Mouse (Mus musculus) lung, adult 2 months (tissue): Measurements from ENCODE around the gene Hcn2. TPM values are rescaled to one million over a fixed set of nuclear protein-coding genes. Genes with fewer than 3 reads are reported as not detected.

ENCODE experiments used
- DNase-seq: peaks from one replicate; pipeline ENCODE4 v3.0.0; 2022
- H3K4me1 ChIP-seq: fragments of 200-500 bp; 2 replicates; pipeline ENCODE4 v1.6.1; 2011; ENCODE audit warnings: low read length; ENCODE audit not compliant: control insufficient read depth, insufficient read depth
- H3K4me3 ChIP-seq: fragments of 200-500 bp; replicated peaks from 2 replicates; pipeline ENCODE3; 2011; ENCODE audit warnings: low read depth, mild to moderate bottlenecking, control low read depth, low read length; ENCODE audit errors: extremely low read depth
- CTCF ChIP-seq: fragments of 200-500 bp; IDR thresholded peaks from 2 replicates; pipeline ENCODE4 v1.5.1; 2011; ENCODE audit warnings: mild to moderate bottlenecking, low read length, control low read depth; ENCODE audit not compliant: insufficient read depth
- POLR2A ChIP-seq: fragments of 200-500 bp; IDR thresholded peaks from 2 replicates; pipeline ENCODE4 v1.6.1; 2011; ENCODE audit warnings: low read depth, mild to moderate bottlenecking, control low read depth, low read length, borderline replicate concordance; ENCODE audit errors: extremely low read depth
- WGBS: fragments of 180-500 bp; shearing (Covaris S2); methylation state at CpG from one replicate; pipeline ENCODE4 v1.1.7; 2018; 5-methylcytosine and 5-hydroxymethylcytosine counted together
- polyA plus RNA-seq: library from polyadenylated mRNA; depleted of rRNA; stranded (reverse); fragments of >200 nt; gene quantifications from 2 replicates; pipeline ENCODE4 v1.2.3, GENCODE M21; 2012

The Hcn2 gene
- polyA plus RNA-seq, 1 experiment, result 3.0 TPM

DNA sequence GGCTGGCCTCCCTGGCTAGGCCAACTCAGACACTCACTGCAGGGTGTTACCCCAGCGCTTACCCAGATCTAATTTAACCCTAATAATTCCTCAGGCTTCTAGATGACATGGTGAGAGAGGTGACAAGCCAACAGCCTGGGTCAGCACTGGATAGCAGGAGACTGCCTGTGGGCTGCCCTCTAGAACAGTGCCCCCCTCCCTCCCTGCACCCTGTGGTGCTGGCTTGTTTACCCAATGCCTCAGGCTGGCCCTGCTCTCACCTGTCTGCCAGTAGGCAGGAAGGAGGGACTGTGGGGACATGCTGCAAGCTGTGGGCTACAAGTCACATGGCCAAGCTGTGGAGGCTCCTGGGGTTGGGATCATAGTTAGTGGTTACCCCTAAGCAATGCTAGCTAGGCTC is 9.3 kb upstream of the Hcn2 start:
- H3K4me1 ChIP-seq, result peaks cover 28% of the 10 kb centered on the region
- TF ChIP-seq POLR2A (no peak), CTCF (no peak)
- DNase-seq, result no peak
- no peak overlapping the region for H3K4me3 ChIP-seq
- WGBS, result 48% methylated on average over 1 of the region's 1 CpGs

DNA sequence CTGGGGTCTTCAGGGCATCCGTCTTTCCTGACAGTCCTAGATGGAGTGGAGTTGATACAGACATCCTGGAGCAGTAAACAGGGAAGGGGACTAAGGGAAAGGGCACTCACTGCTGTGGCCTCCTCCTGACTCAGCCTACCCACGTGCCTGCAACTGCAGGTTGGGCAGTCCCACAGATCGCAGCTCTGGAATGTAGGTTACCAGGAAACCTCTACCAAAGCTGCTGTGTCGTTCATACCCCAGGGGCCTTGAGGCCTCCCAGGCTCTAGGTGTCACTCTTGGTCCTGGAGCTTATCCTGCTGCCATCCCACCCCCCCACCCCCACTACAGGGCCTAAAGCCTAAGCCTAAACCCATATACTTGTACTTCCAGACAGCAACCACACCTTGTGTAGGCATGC is 8.7 kb upstream of the Hcn2 start:
- peaks cover 28% of the 10 kb centered on the region for H3K4me1 ChIP-seq
- no peak overlapping the region for H3K4me3 ChIP-seq
- 55% methylated on average over 4 of the region's 4 CpGs for WGBS
- TF ChIP-seq POLR2A (no peak), CTCF (no peak)
- DNase-seq, result no peak

DNA sequence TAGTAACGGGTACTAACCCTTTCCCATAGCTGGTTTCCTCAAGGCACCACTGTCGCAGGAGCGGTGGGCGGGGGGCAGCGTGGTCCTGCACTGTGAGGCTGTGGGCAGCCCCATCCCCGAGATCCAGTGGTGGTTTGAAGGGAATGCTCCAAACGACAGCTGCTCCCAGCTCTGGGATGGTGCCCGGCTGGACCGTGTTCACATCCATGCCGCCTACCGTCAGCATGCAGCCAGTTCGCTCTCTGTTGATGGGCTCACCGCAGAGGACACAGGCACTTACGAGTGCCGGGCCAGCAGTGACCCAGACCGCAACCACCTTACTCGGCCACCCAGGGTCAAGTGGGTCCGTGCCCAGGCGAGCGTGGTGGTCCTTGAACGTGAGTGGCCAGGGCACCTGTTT is 7.8 kb upstream of the Hcn2 start:
- peak; percentile 14 for DNase-seq
- H3K4me3 ChIP-seq, result no peak overlapping the region
- no peak for TF ChIP-seq CTCF
- WGBS, result 70% methylated on average over 21 of the region's 21 CpGs
- H3K4me1 ChIP-seq, result peaks cover 26% of the 10 kb centered on the region

DNA sequence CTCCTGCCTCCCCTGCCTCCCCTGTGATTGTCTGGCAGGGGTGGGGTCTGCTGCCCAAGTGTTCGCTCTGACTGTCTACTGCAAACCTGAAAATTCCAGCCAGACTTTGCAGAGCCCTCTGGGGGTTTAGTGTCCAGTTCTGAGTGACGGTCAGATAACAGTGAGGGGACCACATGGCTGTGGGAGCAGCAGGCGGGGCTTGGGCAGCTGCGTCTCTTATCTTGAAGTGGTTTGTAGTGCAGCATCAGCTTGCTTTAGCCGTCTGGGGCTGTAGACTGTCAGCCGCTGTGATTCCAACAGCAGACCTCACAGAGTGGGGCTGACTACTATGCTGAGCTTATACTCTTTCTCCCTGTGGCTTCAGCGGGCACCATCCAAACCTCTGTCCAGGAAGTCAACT is 7.1 kb upstream of the Hcn2 start:
- no peak for TF ChIP-seq CTCF
- TF ChIP-seq POLR2A, result no peak
- H3K4me1 ChIP-seq, result peaks cover 26% of the 10 kb centered on the region
- H3K4me3 ChIP-seq, result no peak overlapping the region
- WGBS, result 56% methylated on average over 7 of the region's 7 CpGs
- no peak for DNase-seq

DNA sequence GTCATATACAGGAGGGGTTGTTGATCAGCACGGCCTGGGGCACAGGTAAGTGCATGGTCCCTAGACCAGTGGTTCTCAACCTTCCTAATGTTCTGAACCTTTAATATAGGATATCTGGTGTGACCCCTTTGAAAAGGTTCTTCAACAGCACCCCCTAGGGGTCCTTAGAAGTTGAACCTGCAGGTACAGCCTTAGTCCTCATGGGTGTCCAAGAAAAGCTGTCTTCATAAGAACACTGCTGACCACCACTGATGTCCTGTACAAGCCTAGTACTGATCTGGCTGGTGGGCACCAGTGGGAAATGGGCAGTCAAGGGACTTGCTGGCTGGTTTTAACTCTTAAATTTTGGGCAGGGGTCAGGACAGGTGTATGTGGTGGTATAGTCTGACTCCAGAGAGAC is 4.4 kb upstream of the Hcn2 start:
- TF ChIP-seq POLR2A, result no peak
- TF ChIP-seq CTCF, result 0 out of 2 replicates have a peak, but pooled peaks have one; percentile 13
- DNase-seq, result peak; percentile 13
- no peak overlapping the region for H3K4me3 ChIP-seq
- WGBS, result 74% methylated on average over 1 of the region's 1 CpGs
- H3K4me1 ChIP-seq, result peaks cover 5% of the 10 kb centered on the region

DNA sequence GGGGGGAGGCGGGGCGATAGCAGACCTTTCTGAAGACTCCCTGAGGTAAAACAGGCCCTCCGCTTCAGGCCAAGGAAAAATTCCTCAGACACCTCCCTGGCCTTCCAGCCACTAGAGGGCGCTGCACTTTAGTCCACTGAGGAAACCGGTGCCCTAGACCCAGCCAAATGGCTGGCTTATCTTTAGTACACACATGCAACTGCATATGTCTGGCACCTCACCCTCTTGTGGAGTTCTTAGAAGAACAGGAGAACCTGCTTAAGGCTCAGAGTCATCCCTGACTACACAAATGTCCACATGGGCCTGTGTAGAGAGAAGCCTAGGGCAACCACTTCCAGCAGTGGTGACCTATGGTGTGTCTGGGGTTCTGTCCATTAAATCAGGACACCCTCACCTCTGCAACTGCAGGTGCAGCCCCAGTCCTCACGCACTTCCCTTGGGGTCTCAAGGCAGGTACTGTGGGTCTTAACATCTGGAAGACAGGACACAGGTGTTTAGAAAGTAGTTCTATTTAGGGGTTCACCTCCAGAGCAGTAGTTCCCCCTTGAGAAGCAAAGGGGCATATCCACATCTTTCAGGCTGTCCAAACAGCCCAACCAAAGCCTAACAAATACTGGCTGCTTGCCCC is 3.8 kb upstream of the Hcn2 start:
- H3K4me1 ChIP-seq, result peaks cover 2% of the 10 kb centered on the region
- H3K4me3 ChIP-seq, result no peak overlapping the region
- peak; percentile 77 for DNase-seq
- TF ChIP-seq POLR2A, result no peak
- TF ChIP-seq CTCF, result peak; percentile 86
- 22% methylated on average over 4 of the region's 6 CpGs for WGBS

DNA sequence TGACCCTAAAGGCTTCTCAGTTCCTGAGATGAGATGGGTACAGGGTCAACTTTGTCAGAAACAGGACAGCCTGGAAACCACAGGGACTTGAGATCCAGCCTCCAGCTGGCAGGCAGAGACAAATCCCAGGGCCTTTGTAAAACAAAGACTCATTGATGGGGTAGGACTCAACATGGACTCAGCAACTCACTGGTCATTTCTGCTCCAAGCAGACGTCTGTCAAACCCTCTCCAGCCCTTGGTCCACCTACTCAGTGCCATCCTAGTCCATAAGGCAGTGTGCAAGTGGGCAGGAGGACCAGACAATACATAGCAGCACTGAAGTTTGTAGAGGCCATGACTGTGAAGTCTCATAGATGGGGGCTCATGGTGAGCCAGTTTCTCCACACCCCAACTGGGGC is 3.3 kb upstream of the Hcn2 start:
- Histone ChIP-seq H3K4me1 (peaks cover 2% of the 10 kb centered on the region), H3K4me3 (no peak overlapping the region)
- WGBS, result 30% methylated on average over 1 of the region's 1 CpGs
- DNase-seq, result no peak
- TF ChIP-seq POLR2A, result peak; percentile 15; the same call in 1 of the 2 replicates
- TF ChIP-seq CTCF, result no peak

DNA sequence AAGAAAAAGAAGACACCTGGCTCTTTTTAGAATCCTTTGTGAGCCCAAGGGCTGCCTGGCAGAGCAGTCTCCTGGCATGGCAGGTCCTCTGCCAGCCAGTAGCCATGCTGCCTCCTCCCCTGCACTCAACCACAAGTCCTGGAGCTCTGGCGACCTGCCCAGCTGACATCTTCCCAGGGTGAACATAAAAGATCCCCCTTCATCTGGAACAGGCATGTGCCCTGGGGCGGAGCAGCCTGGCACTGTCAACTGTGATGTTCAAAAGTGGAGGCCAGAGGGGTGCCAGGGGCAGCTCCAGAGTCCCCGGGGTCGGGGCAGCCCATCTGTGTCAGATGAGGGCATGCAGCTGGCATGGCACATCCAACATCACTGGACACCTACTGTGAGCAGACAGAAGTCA is 1.4 kb upstream of the Hcn2 start:
- 60% methylated on average over 4 of the region's 4 CpGs for WGBS
- Histone ChIP-seq H3K4me3 (no peak overlapping the region), H3K4me1 (no peaks in the 10 kb centered on the region; the same call in 1 of the 2 replicates)
- DNase-seq, result no peak
- no peak for TF ChIP-seq POLR2A
- TF ChIP-seq CTCF, result no peak

DNA sequence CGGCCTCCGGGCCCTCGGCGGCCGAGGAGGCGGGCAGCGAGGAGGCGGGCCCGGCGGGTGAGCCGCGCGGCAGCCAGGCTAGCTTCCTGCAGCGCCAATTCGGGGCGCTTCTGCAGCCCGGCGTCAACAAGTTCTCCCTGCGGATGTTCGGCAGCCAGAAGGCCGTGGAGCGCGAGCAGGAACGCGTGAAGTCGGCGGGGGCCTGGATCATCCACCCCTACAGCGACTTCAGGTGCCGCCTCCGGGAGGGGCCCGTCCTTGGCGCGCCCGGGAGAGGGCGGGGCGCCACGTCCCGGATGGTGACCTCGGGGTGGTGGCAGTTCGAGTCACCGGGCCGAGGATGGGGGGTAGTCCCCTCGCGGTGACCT is 538 bp downstream of the Hcn2 start:
- 1% methylated on average over 43 of the region's 44 CpGs for WGBS
- TF ChIP-seq POLR2A (no peak), CTCF (no peak)
- peak; percentile 30 for DNase-seq
- Histone ChIP-seq H3K4me3 (peak overlapping the region; percentile 6), H3K4me1 (no peaks in the 10 kb centered on the region; the same call in 1 of the 2 replicates)

DNA sequence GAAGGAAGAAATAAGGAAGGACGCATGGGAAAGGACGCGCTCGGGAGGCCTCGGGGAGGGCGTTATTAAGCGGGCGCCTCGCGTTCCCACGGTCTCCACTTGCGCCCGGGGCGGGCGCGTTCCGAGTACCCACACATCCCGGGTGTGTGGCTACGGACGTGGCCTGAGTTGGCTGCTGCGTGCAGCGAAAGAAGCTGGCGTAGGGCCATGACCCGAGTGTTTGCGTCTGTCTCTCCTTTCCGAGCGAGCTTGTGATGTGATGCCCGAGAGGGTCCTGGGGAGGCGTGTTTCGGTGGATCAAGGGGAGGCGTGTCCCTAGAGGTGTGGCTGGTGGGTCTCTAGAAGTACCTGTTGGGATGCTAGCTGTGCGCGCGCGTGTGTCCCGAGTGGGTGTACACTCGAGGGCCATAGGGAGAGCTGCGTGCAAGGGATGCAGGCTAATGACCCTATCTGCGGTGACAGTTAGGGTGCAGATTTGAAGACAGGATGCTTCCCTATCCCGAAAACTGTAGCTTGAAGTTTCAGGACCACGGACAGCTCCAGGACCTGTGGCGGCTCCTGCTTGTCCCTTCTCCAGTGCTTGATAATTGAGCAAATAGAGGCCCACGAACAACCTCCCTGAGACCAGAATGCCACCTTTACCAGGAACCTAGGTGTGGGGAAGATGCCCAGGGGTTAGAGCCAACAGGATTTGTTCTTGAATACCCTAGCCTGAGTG is 1.4 kb downstream of the Hcn2 start:
- Histone ChIP-seq H3K4me1 (no peaks in the 10 kb centered on the region), H3K4me3 (no peak overlapping the region)
- TF ChIP-seq POLR2A (no peak), CTCF (no peak)
- peak; percentile 61 for DNase-seq
- WGBS, result 5% methylated on average over 43 of the region's 43 CpGs
